Mouse (Mus musculus) intestine, postnatal 0 days (tissue): Measurements from ENCODE around the gene Fam208b. TPM values are rescaled to one million over a fixed set of nuclear protein-coding genes. Genes with fewer than 3 reads are reported as not detected.

Experiments used
- ATAC-seq: fragments of 200-750 bp; cut with Nextera tagmentation; 2 replicates; pipeline ENCODE4 v1.8.0; 2017; ENCODE audit warnings: mild to moderate bottlenecking, moderate TSS enrichment, moderate library complexity
- H3K27ac ChIP-seq: fragments of 300-500 bp; sonication (generic); 2 replicates; pipeline ENCODE4 v1.5.1; 2014; ENCODE audit warnings: mild to moderate bottlenecking, low read depth, low read length, moderate library complexity
- H3K27me3 ChIP-seq: fragments of 300-500 bp; sonication (generic); replicated peaks from 2 replicates; pipeline ENCODE4 v1.6.1; 2014; ENCODE audit warnings: low read length, mixed read lengths; ENCODE audit not compliant: control insufficient read depth, insufficient read depth
- H3K36me3 ChIP-seq: fragments of 300-500 bp; sonication (generic); 2 replicates; pipeline ENCODE4 v1.6.1; 2014; ENCODE audit warnings: mild to moderate bottlenecking, moderate library complexity; ENCODE audit not compliant: control insufficient read depth, insufficient read depth
- H3K4me1 ChIP-seq: fragments of 300-500 bp; sonication (generic); replicated peaks from 2 replicates; pipeline ENCODE4 v1.6.1; 2014; ENCODE audit warnings: antibody characterized with exemption, low read length, mixed read lengths; ENCODE audit not compliant: control insufficient read depth, insufficient read depth
- H3K4me2 ChIP-seq: fragments of 300-500 bp; sonication (generic); replicated peaks from 2 replicates; pipeline ENCODE4 v1.6.1; 2014; ENCODE audit warnings: low read depth, mild to moderate bottlenecking, moderate library complexity
- H3K4me3 ChIP-seq: fragments of 300-500 bp; sonication (generic); 2 replicates; pipeline ENCODE4 v1.5.1; 2014; ENCODE audit warnings: low read depth, low read length
- H3K9ac ChIP-seq: fragments of 300-500 bp; sonication (generic); 2 replicates; pipeline ENCODE4 v1.6.1; 2014; ENCODE audit warnings: mild to moderate bottlenecking, low read depth, low read length
- H3K9me3 ChIP-seq: fragments of 300-500 bp; sonication (generic); 2 replicates; pipeline ENCODE4 v1.6.1; 2016; ENCODE audit warnings: mixed run types; ENCODE audit not compliant: control insufficient read depth
- CTCF ChIP-seq: sonication (generic); IDR thresholded peaks from 2 replicates; pipeline ENCODE4 v1.5.1; 2016; ENCODE audit warnings: low read depth, mild to moderate bottlenecking, control low read depth, antibody characterized with exemption, moderate library complexity
- WGBS: fragments of 180-500 bp; shearing (Covaris S2); extraction: QIAGEN DNeasy Blood & Tissue Kit; methylation state at CpG from one replicate; pipeline ENCODE4 v1.1.7; 2014; 5-methylcytosine and 5-hydroxymethylcytosine counted together
- polyA plus RNA-seq: library from polyadenylated mRNA; unstranded; fragments of >200 nt; fragmentation: Nextera tagmentation; extraction: Ambion mirVana; gene quantifications from 2 replicates; pipeline ENCODE4 v1.2.1, GENCODE M21; 2015

Fam208b gene
- polyA plus RNA-seq, 1 experiment from 2014 or later: 4.8 TPM

GRCm38 (mm10) chr13:3644871-3645270, 34.0 kb upstream of the Fam208b start:
- Histone ChIP-seq H3K4me2 (no peak overlapping the region), H3K4me1 (no peaks in the 10 kb centered on the region), H3K27me3 (no peaks in the 10 kb centered on the region), H3K9me3 (no peaks in the 10 kb centered on the region), H3K36me3 (peaks cover 4% of the 10 kb centered on the region; the same call in 1 of the 2 replicates), H3K9ac (no peak overlapping the region), H3K4me3 (no peak overlapping the region), H3K27ac (no peak overlapping the region)
- TF ChIP-seq CTCF: no peak
- 58% methylated on average over 5 of the region's 5 CpGs for WGBS
- peak; percentile 55 for ATAC-seq

GRCm38 (mm10) chr13:3642538-3642937, 31.6 kb upstream of the Fam208b start:
- no peaks in the 10 kb centered on the region for H3K9me3 ChIP-seq
- no peaks in the 10 kb centered on the region for H3K27me3 ChIP-seq
- no peak for TF ChIP-seq CTCF
- no peaks in the 10 kb centered on the region for H3K36me3 ChIP-seq
- no peak overlapping the region for H3K4me3 ChIP-seq
- WGBS: 75% methylated on average over 5 of the region's 5 CpGs
- H3K4me1 ChIP-seq: no peaks in the 10 kb centered on the region
- no peak overlapping the region for H3K27ac ChIP-seq
- ATAC-seq: no peak
- H3K9ac ChIP-seq: no peak overlapping the region
- no peak overlapping the region for H3K4me2 ChIP-seq

GRCm38 (mm10) chr13:3642049-3642448, 31.1 kb upstream of the Fam208b start:
- no peaks in the 10 kb centered on the region for H3K9me3 ChIP-seq
- H3K4me1 ChIP-seq: no peaks in the 10 kb centered on the region
- ATAC-seq: peak; percentile 67
- 58% methylated on average over 9 of the region's 9 CpGs for WGBS
- H3K27ac ChIP-seq: no peak overlapping the region
- no peak overlapping the region for H3K9ac ChIP-seq
- H3K27me3 ChIP-seq: no peaks in the 10 kb centered on the region
- H3K4me2 ChIP-seq: no peak overlapping the region
- no peak overlapping the region for H3K4me3 ChIP-seq
- TF ChIP-seq CTCF: peak; percentile 77
- no peaks in the 10 kb centered on the region for H3K36me3 ChIP-seq

GRCm38 (mm10) chr13:3636797-3637196, 25.9 kb upstream of the Fam208b start:
- H3K27me3 ChIP-seq: no peaks in the 10 kb centered on the region
- no peak for TF ChIP-seq CTCF
- H3K9ac ChIP-seq: 0 out of 2 replicates have a peak overlapping the region, but pooled peaks have one; percentile 18
- H3K27ac ChIP-seq: no peak overlapping the region
- 25% methylated on average over 11 of the region's 11 CpGs for WGBS
- peak overlapping the region; percentile 55 for H3K4me2 ChIP-seq
- no peaks in the 10 kb centered on the region for H3K4me1 ChIP-seq
- H3K4me3 ChIP-seq: peak overlapping the region; percentile 9; the same call in 1 of the 2 replicates
- no peaks in the 10 kb centered on the region for H3K9me3 ChIP-seq
- no peaks in the 10 kb centered on the region for H3K36me3 ChIP-seq
- peak; percentile 54 for ATAC-seq

- Histone ChIP-seq H3K27me3 (no peaks in the 10 kb centered on the region), H3K36me3 (no peaks in the 10 kb centered on the region), H3K9me3 (no peaks in the 10 kb centered on the region), H3K4me3 (no peak overlapping the region), H3K27ac (no peak overlapping the region), H3K4me1 (no peaks in the 10 kb centered on the region), H3K9ac (no peak overlapping the region), H3K4me2 (no peak overlapping the region)
- 82% methylated on average over 3 of the region's 3 CpGs for WGBS
- TF ChIP-seq CTCF: no peak
- no peak for ATAC-seq
Measured at GRCm38 (mm10) chr13:3635076-3635475, 24.2 kb upstream of the Fam208b start.

GRCm38 (mm10) chr13:3633895-3634811, 23.2 kb upstream of the Fam208b start, which contains the start of gene Asb13:
Gene Asb13, plus strand, starts transcription at chr13:3634032.
- ATAC-seq: peak; percentile 88
- no peaks in the 10 kb centered on the region for H3K9me3 ChIP-seq
- no peaks in the 10 kb centered on the region for H3K4me1 ChIP-seq
- WGBS: under 1% methylated on average over 47 of the region's 47 CpGs
- H3K4me2 ChIP-seq: peak within 1 kb of the TSS; percentile 92
- H3K36me3 ChIP-seq: no peaks in the 10 kb centered on the region
- peak within 1 kb of the TSS; percentile 77 for H3K4me3 ChIP-seq
- no peaks in the 10 kb centered on the region for H3K27me3 ChIP-seq
- H3K27ac ChIP-seq: no peak within 1 kb of the TSS
- no peak for TF ChIP-seq CTCF
- H3K9ac ChIP-seq: peak within 1 kb of the TSS; percentile 68
